Mouse (Mus musculus): ENCODE results near the gene Gucd1. TPM values are rescaled to one million over a fixed set of nuclear protein-coding genes. Genes with fewer than 3 reads are reported as not detected.
A peak's percentile ranks its signal among the peaks of the same experiment; 100 is the strongest.

The Gucd1 gene
- total RNA-seq, 2 experiments from 2014 or later, result 28.7 to 39.0 TPM

DNA sequence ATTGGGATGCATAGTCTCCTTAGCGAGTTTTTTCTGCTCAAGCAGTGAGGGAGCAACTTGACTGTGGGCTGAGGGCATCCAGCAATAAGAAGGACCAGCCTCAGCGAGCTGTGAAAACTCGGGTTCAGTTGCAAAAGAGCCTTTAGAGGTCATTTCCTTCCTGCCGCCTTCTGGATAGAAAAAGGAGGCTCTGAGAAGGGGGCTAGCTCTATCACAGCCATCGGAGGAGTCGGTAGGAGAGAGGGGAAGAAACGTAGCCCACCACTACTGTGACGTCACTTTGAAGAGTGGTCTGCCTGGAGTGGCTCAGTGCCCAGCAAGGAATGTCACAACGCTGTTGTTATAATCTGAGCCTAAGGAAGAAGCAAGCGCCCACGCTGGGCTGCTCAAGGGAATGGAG is 190.7 kb downstream of the Gucd1 start:
- no peak for DNase-seq (ENCODE audit: low spot score in 2 of 2)

DNA sequence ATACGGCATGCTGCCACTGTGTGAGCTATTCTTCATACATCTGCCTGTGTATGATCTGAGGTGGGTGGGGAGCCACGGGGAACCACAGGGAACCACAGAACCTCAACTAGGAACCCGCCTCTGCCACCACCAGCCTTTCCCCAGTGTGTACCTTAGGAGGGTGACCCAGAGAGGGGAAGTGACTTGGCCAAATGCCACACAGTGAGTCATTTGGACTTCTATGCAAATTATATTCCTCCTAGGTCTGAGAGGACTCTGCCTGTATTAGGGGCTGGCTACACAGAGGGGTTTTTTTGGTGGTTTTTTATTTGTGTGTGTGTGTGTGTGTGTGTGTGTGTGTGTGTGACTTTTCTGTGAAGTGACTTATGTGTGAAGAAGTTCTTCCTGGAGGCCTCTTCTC is 191.2 kb downstream of the Gucd1 start:
- peak in 1 of 2 experiments; percentile 53 for DNase-seq (ENCODE audit: low spot score in 2 of 2)

DNA sequence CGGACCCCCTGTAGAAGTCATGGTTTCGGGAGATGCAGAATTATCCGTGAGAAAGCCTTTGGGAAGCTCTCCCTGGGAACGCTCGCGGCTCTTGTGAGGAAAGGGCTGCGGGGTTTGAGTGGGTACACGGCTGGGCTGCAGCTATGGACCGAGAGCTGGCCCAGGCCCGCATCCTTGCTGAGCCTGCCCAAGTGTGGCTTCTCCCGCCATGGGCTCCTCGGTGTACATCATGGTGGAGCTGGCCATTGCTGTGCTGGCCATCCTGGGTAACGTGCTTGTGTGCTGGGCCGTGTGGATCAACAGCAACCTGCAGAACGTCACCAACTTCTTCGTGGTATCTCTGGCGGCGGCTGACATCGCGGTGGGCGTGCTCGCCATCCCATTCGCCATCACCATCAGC is 192.0 kb downstream of the Gucd1 start:
- DNase-seq (ENCODE audit: low spot score in 2 of 2), result no peak

DNA sequence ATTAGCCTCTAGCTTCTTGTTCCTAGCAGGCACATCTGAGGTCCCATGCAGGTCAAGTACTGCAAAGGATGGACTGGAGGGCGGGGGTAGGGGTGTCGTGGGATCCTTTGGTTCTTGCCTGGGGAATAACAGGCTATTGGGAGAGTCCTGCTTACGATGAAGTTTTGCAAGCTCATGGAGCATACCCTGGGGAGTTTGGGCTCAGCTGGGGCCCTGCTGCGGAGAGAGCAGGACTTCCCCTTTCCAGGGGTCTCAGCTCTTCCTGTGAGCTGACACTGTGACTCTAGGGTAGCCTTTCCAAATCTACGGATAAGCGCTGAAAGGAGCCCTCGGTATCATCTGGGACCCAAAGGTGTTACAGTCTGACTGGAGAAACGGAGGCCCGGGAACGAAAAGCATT is 193.4 kb downstream of the Gucd1 start:
- no peak for DNase-seq (ENCODE audit: low spot score in 2 of 2)

DNA sequence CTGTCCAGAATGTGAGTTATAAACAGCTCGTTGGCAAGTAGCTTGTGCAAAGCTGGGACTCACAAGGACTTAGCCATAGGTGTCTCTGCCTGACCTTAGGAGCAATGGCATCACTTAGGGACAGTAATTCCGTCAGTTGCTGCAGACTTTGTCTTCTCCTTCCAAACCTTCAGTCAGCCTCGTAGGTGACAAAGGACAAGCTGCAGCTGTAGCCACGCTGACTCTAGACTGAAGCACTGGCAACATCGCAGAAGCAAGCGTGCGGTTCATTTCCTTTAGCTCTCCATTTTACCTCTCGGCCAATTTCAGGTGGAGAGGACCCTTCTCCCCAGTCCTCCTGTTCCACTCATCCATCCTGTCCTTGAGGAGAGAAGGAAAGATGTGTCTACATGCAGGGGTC is 193.8 kb downstream of the Gucd1 start:
- DNase-seq (ENCODE audit: low spot score in 2 of 2), result no peak

DNA sequence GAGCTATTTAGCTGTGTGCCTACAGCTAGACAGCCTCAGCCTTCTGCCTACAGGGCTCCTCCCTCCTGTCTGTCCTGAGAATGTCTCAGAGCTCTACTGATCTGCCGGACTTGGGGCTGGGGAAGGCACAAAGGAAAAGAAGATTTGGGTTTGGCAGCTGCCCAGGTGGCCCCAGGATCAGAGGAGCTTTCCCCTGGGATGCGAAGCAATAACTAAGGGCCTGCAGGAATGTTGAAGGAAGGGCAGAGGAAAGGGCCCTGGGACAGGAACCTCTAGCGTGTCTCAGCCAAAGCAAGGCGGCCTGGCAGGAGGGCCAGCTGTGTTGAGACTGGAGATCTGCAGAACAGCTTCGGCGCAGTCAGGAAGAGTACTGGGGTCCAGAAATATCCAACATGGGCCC is 194.8 kb downstream of the Gucd1 start:
- no peak for DNase-seq (ENCODE audit: low spot score in 2 of 2)

DNA sequence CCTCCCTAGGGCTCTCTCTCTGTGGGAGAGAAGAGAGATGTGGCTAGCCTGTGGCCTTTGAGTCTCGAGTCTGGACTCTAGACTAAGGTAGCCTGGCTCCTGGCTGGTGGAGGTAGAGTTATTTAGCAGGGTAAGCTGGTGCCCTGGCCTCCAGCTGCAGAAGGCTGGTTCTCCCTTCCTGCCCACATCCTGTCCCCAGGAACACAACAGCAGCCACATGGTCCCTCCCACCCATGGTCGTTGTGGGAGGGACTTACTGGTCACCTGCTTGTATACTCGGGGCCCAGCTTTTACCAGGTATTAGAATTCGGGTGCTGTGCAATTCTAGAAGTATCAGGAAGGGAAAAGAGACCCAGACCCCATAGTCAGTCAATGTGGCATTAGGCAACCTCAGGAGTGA is 197.5 kb downstream of the Gucd1 start:
- no peak for DNase-seq (ENCODE audit: low spot score in 2 of 2)

DNA sequence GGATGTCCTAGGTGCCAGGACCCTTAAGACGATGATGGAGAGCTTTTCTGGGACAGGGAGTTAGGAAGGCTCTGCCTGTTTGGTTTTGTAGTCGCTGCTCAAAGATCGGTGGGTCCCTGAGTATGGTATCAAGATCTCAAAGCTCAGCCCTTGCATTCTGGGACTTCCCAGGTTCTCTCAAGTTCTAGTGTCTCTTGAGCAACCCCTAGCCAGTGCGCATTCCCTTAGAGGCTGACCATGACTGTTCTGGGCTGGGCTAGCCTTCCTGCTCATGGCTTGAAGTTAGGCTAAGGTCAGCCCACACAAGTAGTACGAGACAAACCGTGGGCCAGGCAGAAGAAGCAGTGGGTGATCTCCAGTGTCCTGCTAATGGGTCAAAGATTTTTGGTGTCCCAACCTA is 199.6 kb downstream of the Gucd1 start:
- no peak for DNase-seq (ENCODE audit: low spot score in 2 of 2)

DNA sequence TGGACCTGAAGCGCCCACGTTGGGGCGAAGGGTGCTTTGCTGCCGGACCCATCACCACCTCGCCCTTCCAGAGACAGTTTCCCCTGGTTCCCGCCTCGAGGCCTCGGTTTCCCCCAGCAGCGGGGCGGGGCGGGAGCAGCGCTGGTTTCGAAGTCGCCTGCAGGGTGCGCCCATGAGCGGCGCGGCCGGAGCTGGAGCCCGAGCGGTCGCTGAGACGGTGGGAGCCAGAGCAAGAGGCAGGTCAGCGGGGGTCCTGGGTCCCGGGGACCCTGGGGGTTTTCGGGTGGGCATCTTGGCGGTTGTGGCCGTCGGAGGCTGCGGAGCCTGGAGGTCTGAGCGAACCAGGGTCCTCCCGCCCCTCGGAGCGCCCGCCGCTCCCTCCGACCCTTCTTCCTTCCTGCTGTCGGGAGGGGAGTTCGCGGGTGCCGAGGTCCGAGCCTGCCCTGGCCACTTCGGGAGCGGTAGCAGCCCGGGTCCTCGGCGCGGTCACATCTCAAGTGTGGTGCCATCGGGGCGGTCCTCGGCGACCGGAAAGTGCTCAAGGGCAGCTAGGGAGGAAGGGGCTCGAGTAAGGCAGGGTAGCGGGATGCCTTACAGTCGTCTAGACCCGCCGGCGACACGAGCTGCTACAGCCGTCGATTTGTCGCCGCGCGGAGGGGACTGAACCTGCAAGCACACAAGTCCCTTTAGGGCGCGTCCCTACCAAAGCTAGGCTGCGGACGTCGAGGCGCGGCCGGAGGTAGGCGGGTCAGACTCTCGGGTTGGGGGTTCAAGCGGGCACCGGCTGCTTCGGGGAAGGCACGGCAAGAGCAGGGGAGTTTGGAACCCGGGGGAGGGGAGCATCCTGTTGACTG is 200.6 kb downstream of the Gucd1 start:
- DNase-seq (ENCODE audit: low spot score in 2 of 2), result peak; percentile 69 to 81

DNA sequence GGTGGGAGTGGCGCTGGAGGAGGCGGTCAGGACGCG is 201.1 kb downstream of the Gucd1 start, which contains the start of gene Adora2a:
Gene Adora2a, plus strand, starts transcription at position 6 of the 36 bp plus-strand sequence.
- DNase-seq (ENCODE audit: low spot score in 2 of 2), result no peak

DNA sequence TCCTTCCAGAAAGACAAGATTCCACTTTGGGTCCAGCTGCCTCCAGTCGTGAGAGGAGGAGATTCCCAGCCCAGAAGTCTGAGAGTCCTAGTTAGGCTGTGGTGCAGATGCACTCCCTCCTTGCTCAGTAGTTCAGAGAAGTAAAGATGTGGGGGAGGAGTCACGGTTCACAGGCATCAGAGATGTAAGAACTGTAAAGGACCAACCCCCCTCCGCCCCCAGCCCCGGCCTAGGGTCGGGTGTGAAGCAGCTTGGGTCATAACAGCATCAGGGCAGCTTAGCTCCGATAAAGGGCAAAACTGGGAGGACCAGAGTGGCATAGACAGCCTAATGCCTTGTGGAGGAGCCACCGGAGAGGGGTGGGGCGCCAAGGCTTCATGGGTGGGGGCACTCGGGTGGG is 201.3 kb downstream of the Gucd1 start:
- no peak for DNase-seq (ENCODE audit: low spot score in 2 of 2)

DNA sequence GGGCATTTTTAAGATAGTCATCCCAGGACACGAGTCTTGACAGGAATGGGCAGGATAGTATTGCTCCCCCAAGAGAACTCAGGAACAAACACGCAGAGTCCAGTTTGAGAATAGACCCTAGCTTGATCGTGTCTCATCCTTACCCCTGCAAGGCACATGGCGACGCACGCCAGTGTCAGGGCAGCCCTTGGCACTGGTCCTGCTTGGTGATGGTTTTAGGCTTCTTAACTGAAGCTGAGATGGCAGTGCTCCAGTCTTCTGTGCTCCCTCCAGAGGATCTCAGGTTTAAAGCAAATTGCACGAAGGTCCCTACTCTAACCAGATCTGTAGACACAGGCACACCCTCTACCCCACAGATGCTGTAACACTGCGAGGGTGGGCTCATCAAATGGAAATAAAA is 202.0 kb downstream of the Gucd1 start:
- DNase-seq (ENCODE audit: low spot score in 2 of 2), result no peak

DNA sequence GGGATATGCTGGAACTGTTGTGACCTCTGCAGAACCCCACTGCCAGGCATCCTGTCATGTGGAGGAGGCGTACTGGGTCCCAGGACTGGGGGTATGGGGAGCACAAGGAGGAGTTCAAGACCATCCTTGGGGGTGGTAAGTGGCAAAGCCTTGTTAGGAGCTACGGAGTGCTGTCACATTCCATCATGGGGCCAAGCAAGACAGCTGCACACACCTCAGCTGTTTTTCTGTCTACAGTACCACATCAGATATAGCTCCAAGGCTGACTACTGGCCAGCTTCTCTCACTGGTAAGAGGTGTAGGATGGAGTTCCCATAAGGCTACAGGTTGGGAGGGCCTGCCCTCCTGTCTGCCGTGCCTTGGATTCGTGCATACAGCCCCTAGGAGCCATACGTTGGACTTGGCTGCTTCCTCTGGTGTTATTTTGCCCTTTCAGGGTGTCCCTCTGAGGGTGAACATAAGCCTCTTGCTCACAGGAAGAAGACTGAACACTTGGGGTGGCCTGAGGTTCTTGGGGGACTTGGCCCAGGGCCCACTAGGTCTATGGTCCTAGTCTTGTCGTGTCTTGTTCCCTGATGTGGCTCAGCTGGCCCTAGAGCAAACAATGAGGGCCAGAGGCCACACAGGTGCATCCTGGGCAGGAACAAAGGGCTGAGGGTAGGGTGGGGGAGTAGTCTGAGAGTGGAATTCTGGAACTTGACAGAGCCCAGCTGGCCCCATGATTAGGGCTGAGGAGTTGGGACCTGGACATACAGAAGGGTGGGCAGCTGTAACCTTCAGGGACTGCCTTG is 203.4 kb downstream of the Gucd1 start:
- DNase-seq (ENCODE audit: low spot score in 2 of 2), result no peak

DNA sequence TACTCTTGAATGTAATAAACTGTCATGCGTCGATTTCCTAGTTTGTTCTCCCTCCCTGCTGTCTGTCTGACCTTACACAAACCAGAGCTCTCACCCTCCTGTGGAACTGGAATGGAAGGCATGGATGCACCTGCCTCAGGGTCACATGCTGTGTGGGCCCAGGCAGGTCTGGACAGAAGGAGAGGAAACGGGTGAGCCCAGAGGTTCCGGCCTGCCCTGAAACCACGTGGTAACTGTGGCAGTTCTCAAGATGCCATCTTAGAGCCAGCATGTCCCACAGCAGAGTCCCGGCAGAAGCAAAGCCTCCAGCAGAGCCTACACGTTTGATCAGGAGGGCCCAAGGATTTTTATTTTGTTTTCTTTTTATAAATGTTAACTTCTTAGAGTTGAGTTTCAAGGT is 205.4 kb downstream of the Gucd1 start:
- DNase-seq (ENCODE audit: low spot score in 2 of 2), result no peak

DNA sequence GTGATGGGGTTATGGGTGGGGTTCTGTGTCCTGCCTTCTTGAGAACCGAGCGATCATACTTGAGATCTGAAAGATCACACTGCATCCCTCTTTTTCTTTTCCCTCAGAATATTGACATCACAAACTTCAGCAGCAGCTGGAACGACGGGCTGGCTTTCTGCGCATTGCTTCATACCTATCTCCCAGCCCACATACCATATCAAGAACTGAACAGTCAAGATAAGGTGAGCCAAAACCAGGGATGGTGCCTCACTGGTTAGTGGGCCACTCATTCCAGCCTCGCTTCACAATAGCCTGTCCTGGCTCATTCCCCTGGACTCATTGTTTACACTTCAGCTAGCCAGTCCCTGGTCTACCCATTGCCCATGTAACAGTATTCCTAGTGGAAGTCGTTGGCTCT is 210.6 kb downstream of the Gucd1 start:
- no peak for DNase-seq (ENCODE audit: low spot score in 2 of 2)

DNA sequence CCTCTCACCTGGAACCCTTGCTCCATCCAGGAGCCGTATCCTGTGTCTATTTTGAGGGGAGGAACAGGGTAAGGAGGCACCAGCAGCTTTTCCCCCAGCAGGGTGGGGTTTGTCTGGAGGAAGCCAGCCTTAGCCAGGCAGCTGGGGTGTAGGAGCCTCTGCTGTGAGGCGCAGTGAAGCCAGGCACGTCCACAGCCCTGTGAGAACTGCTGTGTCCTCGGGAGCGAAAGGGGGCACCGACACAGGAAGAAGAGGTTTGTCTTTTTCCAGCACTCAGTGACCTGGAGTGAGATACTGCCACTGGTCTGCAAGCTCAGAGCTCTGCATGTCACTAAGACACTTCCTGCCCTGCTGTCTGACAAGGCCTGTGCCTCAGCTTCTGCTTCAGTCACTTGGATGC is 213.4 kb downstream of the Gucd1 start:
- no peak for DNase-seq (ENCODE audit: low spot score in 2 of 2)

DNA sequence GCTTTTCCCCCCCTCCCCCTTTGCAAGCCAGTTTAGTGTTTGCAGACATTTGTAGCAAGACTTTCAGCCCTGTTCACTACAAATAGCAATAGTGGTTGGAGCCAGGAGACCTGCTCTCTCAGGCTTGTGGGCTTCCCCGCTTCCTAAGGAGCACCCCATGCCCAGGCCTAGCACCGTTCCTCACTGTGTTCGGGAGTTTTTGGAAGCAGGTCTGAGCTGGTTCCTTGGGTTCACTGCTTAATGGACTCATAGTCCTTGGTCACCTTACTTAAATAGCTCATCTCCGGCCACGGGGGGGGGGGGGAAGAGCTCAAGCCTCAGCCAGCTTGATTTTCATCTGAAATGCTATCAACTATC is 213.7 kb downstream of the Gucd1 start:
- DNase-seq (ENCODE audit: low spot score in 2 of 2), result no peak

DNA sequence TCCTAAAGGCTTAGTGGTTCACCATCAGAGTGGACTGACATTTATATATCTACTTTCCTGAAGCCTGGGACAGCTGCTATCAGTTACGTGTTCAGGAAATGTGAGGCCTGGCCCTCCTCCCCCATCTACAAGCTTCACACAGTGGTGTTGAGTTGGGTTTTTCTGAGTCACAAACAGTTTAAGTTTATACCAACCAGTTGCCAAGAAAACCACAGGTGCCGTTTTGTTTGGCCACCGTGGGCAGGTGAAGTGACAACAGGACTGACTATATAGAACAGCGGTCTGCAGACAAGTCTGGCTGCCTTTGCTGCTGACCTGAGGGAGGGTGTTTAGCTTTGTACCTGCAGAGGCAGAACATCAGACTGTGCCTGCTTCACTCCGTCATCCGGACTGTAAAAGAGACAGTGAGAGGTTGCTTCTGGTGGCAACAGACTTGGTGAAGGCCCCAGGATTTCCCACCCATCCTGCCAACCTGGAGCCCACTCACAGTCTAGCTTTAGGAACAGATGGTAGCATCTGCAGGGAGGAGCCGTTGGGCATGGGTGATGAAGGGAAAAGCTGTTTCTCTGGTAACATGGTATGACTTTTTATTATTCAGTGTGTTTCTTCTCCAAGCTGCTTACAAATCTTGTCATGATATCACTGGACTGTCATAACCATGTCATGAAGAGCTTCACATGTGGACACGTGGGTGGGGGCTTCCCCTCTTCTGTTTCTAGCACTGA is 214.3 kb downstream of the Gucd1 start:
- no peak for DNase-seq (ENCODE audit: low spot score in 2 of 2)

DNA sequence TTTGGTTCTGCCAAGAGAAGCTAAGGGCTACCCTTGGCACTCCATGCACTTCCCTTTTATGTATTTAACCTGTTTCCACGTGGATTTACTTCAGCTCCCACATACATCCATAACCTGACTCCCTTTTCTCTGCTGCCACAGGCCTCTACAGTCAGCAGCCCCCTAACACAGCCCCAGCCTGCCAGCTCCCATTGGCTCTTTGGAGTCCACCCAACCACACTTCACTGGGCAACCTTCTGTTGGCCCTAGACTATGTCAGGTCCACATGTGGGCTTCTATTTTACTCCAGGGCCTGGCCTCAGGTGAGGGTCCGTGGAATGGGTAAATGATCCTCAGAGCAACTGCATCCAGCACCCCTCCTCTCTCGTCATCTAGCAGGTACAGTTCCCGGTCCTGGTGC is 215.2 kb downstream of the Gucd1 start:
- no peak for DNase-seq (ENCODE audit: low spot score in 2 of 2)

DNA sequence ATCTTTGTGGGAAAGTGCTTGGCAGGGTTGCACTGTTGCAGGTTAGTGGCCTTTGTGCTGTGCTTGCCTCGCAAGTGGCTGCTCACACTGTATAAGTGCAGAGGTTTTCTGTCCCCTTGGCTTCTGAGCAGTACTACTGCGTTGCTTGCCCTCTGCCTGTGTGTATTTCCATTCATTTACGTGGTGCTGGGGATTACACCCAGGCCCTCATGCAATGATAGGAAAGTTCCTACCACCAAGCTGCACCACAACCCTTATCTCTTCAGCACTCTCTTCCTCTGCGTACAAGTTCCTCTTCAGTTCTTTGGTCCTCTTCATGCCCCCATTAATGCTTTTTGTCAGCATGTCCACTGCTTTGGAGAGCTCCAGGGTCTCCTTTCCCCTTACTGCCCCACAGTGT is 215.8 kb downstream of the Gucd1 start:
- DNase-seq (ENCODE audit: low spot score in 2 of 2), result no peak

DNA sequence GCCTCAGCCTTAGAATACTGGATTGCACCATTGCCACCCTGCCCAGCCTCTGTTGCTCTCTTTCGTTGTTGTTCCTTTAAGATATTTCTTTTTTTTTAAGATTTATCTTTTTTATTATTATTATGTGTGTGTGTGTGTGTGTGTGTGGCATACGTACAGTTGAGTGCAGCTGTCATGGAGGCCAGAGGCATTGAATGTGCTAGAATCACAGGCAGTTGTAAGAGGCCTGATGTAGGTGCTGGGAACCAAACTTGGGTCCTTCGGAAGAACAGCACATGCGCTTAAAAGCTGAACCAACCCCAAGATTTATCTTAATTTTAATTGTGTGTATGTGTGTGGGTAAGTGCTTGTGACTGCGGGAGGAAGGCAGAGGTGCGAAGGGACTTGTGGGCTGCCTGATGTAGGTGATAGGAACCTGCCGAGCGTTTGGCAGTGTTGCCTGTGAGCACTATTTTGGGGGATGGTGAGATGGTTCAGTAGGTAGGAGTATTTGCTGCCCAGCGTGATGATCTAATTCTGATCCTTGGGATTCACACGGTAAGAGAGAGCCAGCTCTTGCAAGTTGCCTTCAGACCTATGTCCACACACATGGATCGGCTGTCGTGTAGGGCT is 216.5 kb downstream of the Gucd1 start:
- no peak for DNase-seq (ENCODE audit: low spot score in 2 of 2)
